Mouse (Mus musculus) mouse trophoblast stem cell (cell line): ENCODE results near the gene Sncb.
"Not testable (repeated sequence)": the region's sequence is repeated elsewhere in the genome, so short reads cannot be mapped to it uniquely, and the experiment has no call there.

ENCODE experiments used
- in situ Hi-C, 2 experiments: fragments of 300-500 bp; cut with MseI, MboI; formaldehyde crosslinking; loops; 2 replicates in 1 of 2; 3 replicates in 1 of 2; pipeline ENCODE4 v1.15.1; 2025

Gene Sncb

GRCm38 (mm10) chr13:54766192-54766768 lies at the start of gene Sncb:
Sncb (minus strand) TSS chr13:54766595.
- in situ Hi-C loops = loop anchor here in 1 of 2 experiments (5.0 kb wide), 1 partner anchor 49 kb away; no protein-coding TSS in a partner anchor

- in situ Hi-C loops = no loop called here
Observed at GRCm38 (mm10) chr13:54813381-54813780, 47.0 kb upstream of the Sncb start.

DNA sequence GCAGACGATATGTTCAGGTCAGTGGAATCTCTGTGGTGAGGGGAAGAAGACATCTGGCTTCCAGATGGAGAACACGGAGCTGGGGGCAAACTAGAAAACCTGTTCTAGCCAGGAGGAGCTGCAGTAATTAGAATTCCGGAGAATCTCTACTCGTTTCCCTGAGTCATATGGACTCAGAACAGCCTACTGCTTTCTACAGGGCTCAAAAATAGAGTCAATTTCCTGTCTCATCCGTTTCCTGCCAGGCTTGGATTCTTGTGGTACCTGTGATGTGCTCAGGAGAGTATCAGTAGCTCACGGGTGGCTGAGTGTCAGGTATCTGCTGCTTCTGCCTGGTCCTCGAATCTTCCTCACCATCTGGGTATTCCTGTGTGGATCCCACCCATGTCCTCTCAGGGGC lies 45.1 kb upstream of the Sncb start:
- in situ Hi-C loops = no loop called here

DNA sequence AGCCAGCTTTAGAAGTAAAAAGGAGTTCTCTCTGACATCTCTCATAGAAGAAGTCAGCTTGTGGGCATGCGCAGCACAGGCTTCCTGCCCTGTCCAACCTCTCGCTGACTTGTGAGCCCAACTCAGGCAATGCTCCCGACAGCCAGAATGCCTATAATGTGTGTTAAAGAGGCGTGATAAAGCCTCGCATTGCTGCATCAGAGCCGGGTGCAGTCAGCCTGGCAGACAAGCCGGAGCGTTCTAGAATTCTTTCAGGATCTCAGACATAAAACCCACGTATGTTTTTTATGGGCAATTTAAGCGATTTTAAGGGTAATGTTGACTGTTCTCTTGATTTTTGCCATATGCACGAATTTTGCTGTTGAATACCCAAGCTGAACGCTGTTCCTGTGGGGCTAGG lies 41.7 kb upstream of the Sncb start:
- in situ Hi-C loops = loop anchor here in 1 of 2 experiments (10.0 kb wide), 1 partner anchor 77 kb away; no protein-coding TSS in a partner anchor

DNA sequence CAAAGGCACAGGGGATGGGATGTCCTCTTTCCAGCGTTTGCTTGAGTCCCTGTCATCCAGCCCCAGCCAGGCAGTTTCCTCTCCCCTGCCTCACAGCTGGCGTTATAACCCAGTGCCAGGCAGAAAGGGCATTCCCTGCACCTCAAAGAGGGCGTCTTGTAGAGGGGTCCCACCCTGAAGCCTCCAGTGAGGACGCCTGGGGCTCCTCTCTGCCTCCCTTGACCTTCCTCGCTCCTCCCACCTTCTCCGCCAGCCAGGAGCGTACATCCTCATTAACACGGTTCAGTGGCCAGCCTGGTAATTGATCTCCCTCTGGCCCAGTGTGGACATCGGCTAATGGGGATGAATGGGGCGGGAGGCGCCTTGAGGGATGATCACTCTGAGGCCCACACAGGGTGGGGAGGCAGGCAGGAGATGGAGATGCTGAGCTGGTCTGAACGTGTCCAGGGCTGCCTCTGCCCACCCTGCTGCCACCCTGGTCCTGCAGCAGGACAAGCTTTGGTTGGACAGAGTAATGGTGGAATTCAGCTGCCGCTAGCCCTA lies 40.1 kb upstream of the Sncb start:
- in situ Hi-C loops = loop anchor here in 1 of 2 experiments (10.0 kb wide), 1 partner anchor 78 kb away; no protein-coding TSS in a partner anchor

GRCm38 (mm10) chr13:54805134-54805838 lies 38.9 kb upstream of the Sncb start:
- in situ Hi-C loops = loop anchor here in 1 of 2 experiments (10.0 kb wide), 1 partner anchor 80 kb away; no protein-coding TSS in a partner anchor

GRCm38 (mm10) chr13:54803010-54803409 lies 36.6 kb upstream of the Sncb start:
- in situ Hi-C loops = loop anchor here in 1 of 2 experiments (10.0 kb wide), 1 partner anchor 82 kb away; no protein-coding TSS in a partner anchor

DNA sequence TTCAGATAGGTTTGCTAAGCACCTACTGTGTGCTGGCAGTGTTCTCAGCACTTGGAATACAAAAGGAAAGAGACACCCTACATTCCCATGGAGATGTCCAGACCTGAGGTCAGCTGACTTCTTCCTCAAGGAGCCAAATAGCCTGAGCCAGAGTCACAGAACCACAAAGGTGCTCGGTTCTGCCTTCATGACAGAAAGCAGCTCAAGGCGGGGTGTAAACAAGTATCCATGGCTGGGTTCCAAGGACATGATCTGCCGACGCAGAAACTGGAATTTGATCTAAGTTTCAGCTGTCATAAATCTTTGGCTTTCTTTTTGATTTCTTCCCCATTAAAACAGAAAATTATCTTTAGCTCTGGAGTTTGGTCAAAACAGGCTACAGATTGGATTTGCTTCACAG lies 33.8 kb upstream of the Sncb start:
- in situ Hi-C loops = loop anchor here in 1 of 2 experiments (10.0 kb wide), 1 partner anchor 85 kb away; no protein-coding TSS in a partner anchor

DNA sequence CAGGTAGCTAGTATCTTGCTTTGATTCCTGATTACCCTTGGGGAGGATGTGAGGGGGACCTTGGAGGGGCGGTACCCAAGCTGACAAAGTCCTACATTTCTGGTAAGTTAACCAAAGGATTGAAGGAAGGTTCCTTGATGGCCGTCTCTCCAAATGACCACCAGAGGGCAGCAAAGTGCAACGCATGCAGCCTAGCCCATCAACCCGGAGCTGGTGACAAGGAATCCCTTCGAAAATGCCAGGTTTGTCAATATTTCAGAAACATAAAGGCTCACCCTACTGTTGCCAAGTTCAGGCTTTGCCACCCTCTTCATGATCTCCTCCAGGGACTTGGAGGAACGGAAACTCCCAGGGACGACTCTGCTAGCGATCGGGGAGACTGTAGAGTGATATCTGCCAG lies 33.3 kb upstream of the Sncb start:
- in situ Hi-C loops = loop anchor here in 1 of 2 experiments (5.0 to 10.0 kb wide), 2 partner anchors 85 to 258 kb away; no protein-coding TSS in a partner anchor

GRCm38 (mm10) chr13:54798740-54799139 lies 32.3 kb upstream of the Sncb start:
- in situ Hi-C loops = loop anchor here in 1 of 2 experiments (5.0 kb wide), 1 partner anchor 259 kb away; no protein-coding TSS in a partner anchor

DNA sequence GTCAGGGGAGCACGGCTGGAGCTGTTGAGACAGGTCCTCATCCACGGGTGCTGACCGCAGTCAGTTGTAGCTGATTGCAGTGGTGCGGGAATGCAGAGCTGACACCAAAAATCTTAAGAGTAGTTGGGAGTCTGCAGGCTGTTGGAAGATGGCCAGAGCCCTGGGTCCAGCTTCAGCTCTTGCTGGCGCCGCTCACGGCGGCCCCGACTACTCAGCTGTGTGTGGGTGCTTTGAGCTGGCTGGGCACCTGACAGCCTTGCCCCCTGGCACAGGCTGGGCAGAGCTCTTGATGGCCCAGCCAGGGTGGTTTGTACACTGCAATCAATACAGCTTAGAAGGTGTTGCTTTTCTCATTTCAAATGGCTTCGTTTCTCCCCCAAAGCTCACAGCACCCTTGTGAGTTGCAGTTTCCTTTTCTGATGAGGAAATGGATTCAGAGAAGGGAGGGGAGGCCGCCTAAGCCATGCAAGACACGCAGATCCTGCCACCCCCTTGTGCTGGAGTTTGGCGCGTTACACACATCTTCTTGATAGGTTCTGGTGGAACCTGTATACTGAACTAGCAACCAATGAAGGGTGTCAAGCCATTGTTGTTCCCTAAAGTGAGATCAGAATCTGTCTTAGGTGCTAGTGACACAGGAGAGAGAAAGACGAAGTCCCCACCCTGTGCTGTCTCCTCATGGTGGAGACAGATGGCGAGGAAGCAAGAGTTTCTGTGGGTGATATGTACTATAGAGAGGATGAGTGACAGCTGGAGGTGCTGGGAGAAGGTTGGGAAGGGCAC lies 31.7 kb upstream of the Sncb start:
- in situ Hi-C loops = loop anchor here in 1 of 2 experiments (5.0 kb wide), 1 partner anchor 259 kb away; no protein-coding TSS in a partner anchor

GRCm38 (mm10) chr13:54797356-54797755 lies 31.0 kb upstream of the Sncb start:
- in situ Hi-C loops = loop anchor here in 1 of 2 experiments (5.0 kb wide), 1 partner anchor 260 kb away; no protein-coding TSS in a partner anchor

GRCm38 (mm10) chr13:54794843-54795242 lies 28.4 kb upstream of the Sncb start:
- in situ Hi-C loops = loop anchor here in 1 of 2 experiments (5.0 kb wide), 1 partner anchor 262 kb away; no protein-coding TSS in a partner anchor

- in situ Hi-C loops = no loop called here
Observed at GRCm38 (mm10) chr13:54794002-54794577, 27.7 kb upstream of the Sncb start.

DNA sequence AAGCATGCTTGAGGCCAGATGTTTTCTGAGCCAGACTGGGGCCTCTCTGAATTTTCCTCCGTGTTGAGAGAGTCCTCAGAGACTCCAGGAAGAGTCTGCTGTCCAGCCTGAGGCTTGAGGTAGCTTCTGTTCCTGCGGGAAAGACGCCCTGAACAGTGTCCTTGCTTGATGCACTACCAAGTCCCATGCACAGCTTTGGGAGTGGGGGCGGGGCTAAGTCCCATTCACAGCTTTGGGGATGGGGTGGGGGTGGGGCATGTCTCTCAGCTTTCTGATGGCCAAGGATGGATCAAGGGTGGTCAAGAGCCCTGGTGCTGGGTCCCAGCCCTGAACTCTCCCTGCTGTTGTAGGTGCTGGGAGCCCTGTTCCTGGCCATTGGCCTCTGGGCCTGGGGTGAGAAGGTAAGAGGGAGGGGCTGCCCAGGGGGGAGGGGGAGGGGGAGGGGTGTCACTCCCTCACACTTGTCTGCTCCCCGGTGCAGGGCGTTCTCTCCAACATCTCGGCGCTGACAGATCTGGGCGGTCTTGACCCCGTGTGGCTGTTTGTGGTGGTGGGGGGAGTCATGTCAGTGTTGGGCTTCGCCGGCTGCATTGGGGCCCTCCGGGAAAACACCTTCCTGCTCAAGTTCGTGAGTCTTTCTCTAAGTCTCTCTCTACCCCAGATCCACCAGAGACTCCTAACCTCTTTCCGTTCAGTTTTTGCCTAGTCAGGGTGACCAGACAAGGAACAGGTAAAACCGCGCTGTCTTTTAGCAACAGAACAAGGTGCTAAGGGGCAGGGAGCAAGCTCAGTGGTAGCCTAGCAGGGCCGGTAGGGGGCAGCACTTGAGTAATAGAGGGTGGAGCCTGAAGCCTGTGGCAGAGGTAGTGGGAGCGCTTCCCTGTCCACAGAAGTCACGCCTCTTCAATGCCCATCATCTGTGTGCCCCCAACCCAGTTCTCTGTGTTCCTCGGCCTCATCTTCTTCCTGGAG lies 26.1 kb upstream of the Sncb start:
- in situ Hi-C loops = no loop called here

- in situ Hi-C loops = no loop called here
Observed at GRCm38 (mm10) chr13:54789561-54790397, 23.4 kb upstream of the Sncb start.

DNA sequence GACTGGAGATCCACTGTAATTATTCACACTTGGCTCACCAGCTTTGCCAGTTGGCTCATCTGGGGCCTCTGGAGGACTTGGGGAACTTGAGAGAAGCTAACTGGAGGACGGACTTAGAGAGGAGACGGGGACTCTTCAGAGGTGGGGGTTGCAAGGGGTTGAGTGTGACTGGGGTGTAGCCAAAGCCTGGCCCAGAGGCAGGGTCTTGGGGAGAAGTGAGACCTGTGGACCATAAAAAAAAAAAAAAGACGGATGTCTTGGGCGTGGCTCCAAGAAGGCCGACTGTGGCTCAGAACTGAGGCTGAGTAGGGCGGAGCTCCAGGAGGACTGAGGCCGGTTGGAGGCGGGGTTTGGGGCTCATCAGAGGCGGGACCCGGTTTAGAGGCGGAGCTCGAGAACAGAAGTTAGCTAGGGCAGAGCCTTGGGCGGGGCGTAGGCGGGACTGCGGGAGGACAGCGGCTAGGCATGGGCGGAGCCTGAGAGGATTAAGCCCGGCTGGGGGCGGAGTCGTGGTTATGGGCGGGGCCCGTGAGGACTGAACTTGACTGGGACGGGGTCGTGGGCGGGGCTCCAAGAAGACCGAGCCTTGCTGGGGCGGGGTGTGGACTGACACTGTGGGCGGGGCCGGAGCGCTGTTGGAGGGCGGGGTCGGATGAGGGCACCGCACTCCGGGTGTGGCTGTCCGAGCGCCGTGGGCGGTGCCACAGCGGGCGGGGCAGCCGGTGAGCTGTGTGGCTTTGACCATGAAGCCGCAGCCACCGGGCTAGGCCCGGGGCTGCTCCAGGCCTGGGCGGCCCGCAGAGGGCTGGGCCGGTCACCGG lies 22.6 kb upstream of the Sncb start, which contains the start of gene Tspan17:
Tspan17 (plus strand) TSS at position 638 of the 821 bp plus-strand sequence.
- in situ Hi-C loops = no loop called here

- in situ Hi-C loops = not testable (repeated sequence)
Observed at GRCm38 (mm10) chr13:54787591-54787990, 21.2 kb upstream of the Sncb start.
